Mouse (Mus musculus) olfactory bulb, adult 2 months (tissue): ENCODE data around the gene Pigk.

Experiments
- CTCF ChIP-seq: fragments of 200-500 bp; IDR thresholded peaks from 2 replicates; pipeline ENCODE4 v1.5.1; 2012; ENCODE audit warnings: low read depth, mild to moderate bottlenecking, low read length, moderate library complexity; ENCODE audit not compliant: insufficient read depth
- POLR2A ChIP-seq: fragments of 200-500 bp; IDR thresholded peaks from 2 replicates; pipeline ENCODE4 v1.6.1; 2012; ENCODE audit warnings: mild to moderate bottlenecking, low read depth, low read length, moderate library complexity; ENCODE audit not compliant: insufficient read depth

GRCm38 (mm10) chr3:152905026-152905425 lies 191.1 kb downstream of the Pigk start:
- no peak for TF ChIP-seq CTCF
- no peak for TF ChIP-seq POLR2A
